Mouse (Mus musculus) lung, postnatal 0 days (tissue): ENCODE measurements at regions not wholly inside any gene's neighbourhood (a gene's known extent, or its start where the extent isn't known, plus 50 kb on each side); places are given as distances from the start of the nearest gene placed in this dataset.
"Not testable (repeated sequence)": the region's sequence is repeated elsewhere in the genome, so short reads cannot be mapped to it uniquely, and the experiment has no call there.

Source experiments
- ATAC-seq: fragments of 200-750 bp; cut with Nextera tagmentation; 2 replicates; pipeline ENCODE4 v1.8.0; 2017; ENCODE audit warnings: moderate library complexity
- DNase-seq: peaks from one replicate; pipeline ENCODE4 v3.0.0-alpha.2; 2016; ENCODE audit warnings: low spot score
- H3K27ac ChIP-seq: fragments of 300-500 bp; sonication (generic); 2 replicates; pipeline ENCODE4 v1.5.1; 2014; ENCODE audit warnings: antibody characterized with exemption, mild to moderate bottlenecking, low read length, mixed read lengths
- H3K27me3 ChIP-seq: fragments of 300-500 bp; sonication (generic); replicated peaks from 2 replicates; pipeline ENCODE4 v1.6.1; 2014; ENCODE audit warnings: low read length, mixed read lengths; ENCODE audit not compliant: insufficient read depth
- H3K36me3 ChIP-seq: fragments of 300-500 bp; sonication (generic); 2 replicates; pipeline ENCODE4 v1.6.1; 2014; ENCODE audit warnings: low read length, mixed read lengths; ENCODE audit not compliant: insufficient read depth
- H3K4me1 ChIP-seq: fragments of 300-500 bp; sonication (generic); 2 replicates; pipeline ENCODE4 v1.6.1; 2014; ENCODE audit warnings: antibody characterized with exemption, low read depth, low read length, mixed read lengths; ENCODE audit not compliant: insufficient read depth
- H3K4me2 ChIP-seq: fragments of 300-500 bp; sonication (generic); replicated peaks from 2 replicates; pipeline ENCODE4 v1.6.1; 2014; ENCODE audit warnings: low read depth, mild to moderate bottlenecking, low read length, moderate library complexity, mixed read lengths
- H3K4me3 ChIP-seq: fragments of 300-500 bp; sonication (generic); 2 replicates; pipeline ENCODE4 v1.5.1; 2014; ENCODE audit warnings: low read depth, low read length
- H3K9ac ChIP-seq: fragments of 300-500 bp; sonication (generic); replicated peaks from 2 replicates; pipeline ENCODE4 v1.6.1; 2014; ENCODE audit warnings: low read depth, mild to moderate bottlenecking
- H3K9me3 ChIP-seq: fragments of 300-500 bp; sonication (generic); 2 replicates; pipeline ENCODE4 v1.6.1; 2016; ENCODE audit warnings: low read length, mixed read lengths
- CTCF ChIP-seq: IDR thresholded peaks from 2 replicates; pipeline ENCODE4 v1.5.1; 2016; ENCODE audit warnings: antibody characterized with exemption, mild to moderate bottlenecking
- EP300 ChIP-seq: IDR thresholded peaks from 2 replicates; pipeline ENCODE4 v1.6.1; 2016; ENCODE audit warnings: antibody characterized with exemption, mild to moderate bottlenecking, control low read depth
- WGBS: fragments of 180-500 bp; shearing (Covaris S2); extraction: QIAGEN DNeasy Blood & Tissue Kit; methylation state at CpG from one replicate; pipeline ENCODE4 v1.1.7; 2014; 5-methylcytosine and 5-hydroxymethylcytosine counted together

DNA sequence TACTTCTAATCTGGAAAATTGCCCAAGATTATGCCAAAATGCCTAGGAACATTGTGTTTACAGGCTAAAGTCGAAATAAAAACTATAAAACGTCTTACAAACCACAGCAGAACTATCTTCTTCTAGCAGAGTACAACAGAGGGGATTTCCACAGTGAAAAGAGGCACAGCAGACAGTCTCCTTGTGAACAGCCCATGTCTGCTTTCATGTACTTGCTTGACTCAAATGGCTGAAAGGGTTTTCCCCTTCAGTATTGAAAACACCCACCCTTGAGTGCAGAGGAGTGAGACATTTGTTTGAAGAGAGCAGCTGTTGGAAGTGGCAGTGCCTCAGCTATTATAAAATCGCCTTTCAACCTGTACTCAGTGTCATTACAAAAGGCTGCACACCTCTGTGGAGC lies 188.2 kb upstream of the Cadps start:
- Histone ChIP-seq H3K4me2 (no peak overlapping the region), H3K4me1 (no peaks in the 10 kb centered on the region), H3K4me3 (no peak overlapping the region), H3K27me3 (no peaks in the 10 kb centered on the region), H3K27ac (no peak overlapping the region), H3K9ac (no peak overlapping the region), H3K9me3 (no peaks in the 10 kb centered on the region), H3K36me3 (no peaks in the 10 kb centered on the region)
- no peak for ATAC-seq
- DNase-seq, result no peak
- 43% methylated on average over 3 of the region's 3 CpGs for WGBS
- no peak for TF ChIP-seq EP300

DNA sequence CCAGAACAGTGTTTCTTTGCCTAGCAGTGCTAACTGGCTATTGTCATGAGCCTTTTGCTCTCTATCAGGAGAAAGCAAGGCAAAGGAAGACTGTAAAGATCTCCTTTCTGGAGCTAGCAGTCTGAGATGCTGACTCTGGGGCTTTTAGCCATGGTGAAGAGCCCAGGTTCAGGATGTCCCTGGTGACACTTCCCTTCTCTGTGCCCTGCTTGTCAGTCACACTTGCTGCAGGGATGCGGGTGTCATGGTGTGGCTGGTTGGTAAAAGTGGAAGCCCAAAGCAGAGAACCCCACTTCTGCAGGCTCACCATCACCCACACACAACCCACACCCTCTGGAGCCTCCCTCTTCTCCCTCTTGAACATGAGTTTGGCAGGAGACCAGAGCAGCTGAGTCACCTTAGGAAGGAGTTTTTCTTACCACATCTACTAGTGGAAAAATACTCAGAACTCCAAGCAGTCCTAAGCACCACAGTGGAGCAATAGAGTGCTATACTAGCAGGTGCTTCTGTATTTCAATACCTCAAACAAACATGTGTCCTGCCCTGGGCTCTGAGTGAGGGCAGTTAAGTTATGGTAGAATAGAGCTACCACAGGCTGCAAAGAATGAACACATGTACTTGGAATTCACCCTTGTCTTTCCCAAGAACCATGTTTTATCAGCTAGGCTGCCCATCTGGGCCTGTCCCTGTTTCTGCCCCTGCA lies 178.3 kb upstream of the Cadps start:
- Histone ChIP-seq H3K4me3 (no peak overlapping the region), H3K9ac (no peak overlapping the region), H3K36me3 (no peaks in the 10 kb centered on the region), H3K4me1 (no peaks in the 10 kb centered on the region), H3K4me2 (no peak overlapping the region), H3K27me3 (no peaks in the 10 kb centered on the region), H3K9me3 (no peaks in the 10 kb centered on the region), H3K27ac (no peak overlapping the region)
- DNase-seq (peak; percentile 9), ATAC-seq (peak; percentile 43)
- 76% methylated on average over 1 of the region's 1 CpGs for WGBS
- TF ChIP-seq CTCF, result no peak
- no peak for TF ChIP-seq EP300

DNA sequence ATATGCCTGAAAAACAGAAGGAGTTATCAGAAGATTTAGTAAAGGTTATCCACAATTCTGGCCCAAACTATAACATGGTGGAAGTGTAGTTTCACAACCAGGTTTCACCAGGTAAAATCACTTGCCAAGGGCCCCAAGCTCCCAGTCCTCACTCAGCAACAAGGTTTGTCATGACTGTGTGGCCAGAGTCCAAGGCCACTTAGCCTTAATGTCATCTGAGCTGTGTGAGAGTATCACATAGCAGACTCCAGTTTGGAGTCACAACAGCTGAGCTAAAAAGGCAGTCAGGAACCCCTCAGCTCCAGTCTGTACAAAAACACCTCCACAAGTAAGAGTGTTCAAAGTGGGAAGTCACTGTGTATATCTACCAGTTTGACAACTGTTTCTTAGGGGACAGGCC lies 156.5 kb upstream of the Cadps start:
- H3K9me3 ChIP-seq, result no peaks in the 10 kb centered on the region
- no peak overlapping the region for H3K4me2 ChIP-seq
- no peak for ATAC-seq
- no peaks in the 10 kb centered on the region for H3K36me3 ChIP-seq
- H3K27ac ChIP-seq, result no peak overlapping the region
- H3K9ac ChIP-seq, result no peak overlapping the region
- H3K27me3 ChIP-seq, result no peaks in the 10 kb centered on the region
- H3K4me3 ChIP-seq, result no peak overlapping the region
- DNase-seq, result no peak
- TF ChIP-seq EP300, result no peak
- no peaks in the 10 kb centered on the region for H3K4me1 ChIP-seq

- TF ChIP-seq CTCF, result no peak
- Histone ChIP-seq H3K4me1 (no peaks in the 10 kb centered on the region), H3K27ac (no peak overlapping the region), H3K4me2 (no peak overlapping the region), H3K9me3 (no peaks in the 10 kb centered on the region), H3K9ac (no peak overlapping the region), H3K4me3 (no peak overlapping the region), H3K27me3 (no peaks in the 10 kb centered on the region), H3K36me3 (no peaks in the 10 kb centered on the region)
- WGBS, result 8% methylated on average over 1 of the region's 1 CpGs
- DNase-seq, result no peak
- no peak for ATAC-seq
These were observed 143.6 kb upstream of the Cadps start for GRCm38 (mm10) chr14:12966441-12966840.

DNA sequence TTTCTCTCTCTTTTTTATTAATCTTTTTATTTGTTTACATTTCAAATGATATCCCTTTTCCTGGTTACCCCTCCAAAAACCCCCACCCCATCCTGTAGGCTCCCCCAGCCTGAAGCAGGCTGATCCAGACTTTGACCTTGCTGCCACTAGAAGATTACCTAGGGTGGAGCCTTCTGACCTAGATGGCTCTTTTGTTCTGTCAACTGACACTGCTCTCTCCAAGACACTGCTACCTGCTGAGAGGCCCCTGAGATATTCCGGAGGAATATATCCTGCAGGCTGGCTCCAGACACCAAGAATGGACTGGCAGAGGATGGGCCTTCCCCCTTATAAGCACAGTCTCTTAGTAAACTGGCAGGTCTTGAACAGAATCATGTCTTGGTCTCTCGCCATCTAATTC lies 135.0 kb upstream of the Cadps start:
- H3K4me1 ChIP-seq, H3K27me3 ChIP-seq, H3K9me3 ChIP-seq, H3K9ac ChIP-seq, H3K4me3 ChIP-seq, H3K36me3 ChIP-seq, ATAC-seq, DNase-seq, H3K27ac ChIP-seq, H3K4me2 ChIP-seq: not testable (repeated sequence)
- 75% methylated on average over 2 of the region's 2 CpGs for WGBS

- no peak for ATAC-seq
- no peak for TF ChIP-seq CTCF
- no peak for TF ChIP-seq EP300
- H3K4me3 ChIP-seq, result no peak overlapping the region
- no peak overlapping the region for H3K27ac ChIP-seq
- H3K4me1 ChIP-seq, result no peaks in the 10 kb centered on the region
- H3K9me3 ChIP-seq, result no peaks in the 10 kb centered on the region
- no peaks in the 10 kb centered on the region for H3K36me3 ChIP-seq
- H3K9ac ChIP-seq, result no peak overlapping the region
- DNase-seq, result no peak
- H3K27me3 ChIP-seq, result no peaks in the 10 kb centered on the region
- 85% methylated on average over 1 of the region's 1 CpGs for WGBS
- no peak overlapping the region for H3K4me2 ChIP-seq
These were observed 128.0 kb upstream of the Cadps start for GRCm38 (mm10) chr14:12950922-12951321.

DNA sequence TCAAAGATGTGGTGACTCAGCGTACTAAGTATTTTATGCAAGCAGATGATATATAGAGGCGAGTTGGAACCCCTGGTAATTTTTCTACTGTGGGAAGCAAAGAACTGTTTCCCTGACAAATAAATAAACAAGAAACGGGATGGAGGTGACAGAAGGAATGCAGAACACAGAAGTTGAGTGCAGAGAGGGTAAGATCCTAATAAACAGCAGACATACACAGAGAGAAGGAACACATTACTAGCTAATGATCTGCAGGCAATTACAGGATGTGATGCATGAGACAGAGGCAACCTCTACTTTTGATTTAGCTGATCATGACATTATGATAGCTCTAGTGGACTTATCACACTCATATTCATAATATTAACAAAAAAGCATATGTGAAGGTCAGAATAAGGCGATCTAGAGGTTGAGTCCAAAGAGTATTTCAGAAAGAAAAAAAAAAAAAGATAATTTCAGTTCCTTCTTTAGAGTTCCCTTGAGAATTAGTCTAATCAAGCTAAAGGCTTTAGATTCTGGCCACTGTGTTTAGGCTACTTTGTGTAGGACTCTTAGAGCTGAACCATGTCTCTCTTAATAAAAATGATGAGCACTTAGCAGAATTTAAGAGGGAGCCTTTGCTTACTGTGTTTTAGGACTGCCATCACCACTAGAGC lies 115.9 kb upstream of the Cadps start:
- TF ChIP-seq EP300 (no peak), CTCF (no peak)
- no peak overlapping the region for H3K9ac ChIP-seq
- H3K9me3 ChIP-seq, result no peaks in the 10 kb centered on the region
- H3K27ac ChIP-seq, result no peak overlapping the region
- ATAC-seq (no peak), DNase-seq (no peak)
- no peaks in the 10 kb centered on the region for H3K36me3 ChIP-seq
- H3K4me3 ChIP-seq, result no peak overlapping the region
- no peak overlapping the region for H3K4me2 ChIP-seq
- WGBS, result 46% methylated on average over 4 of the region's 4 CpGs
- no peaks in the 10 kb centered on the region for H3K27me3 ChIP-seq
- H3K4me1 ChIP-seq, result no peaks in the 10 kb centered on the region
